Mouse (Mus musculus) heart, embryonic 15.5 days (tissue): ENCODE results near the gene Kcnk18. TPM values are rescaled to one million over a fixed set of nuclear protein-coding genes. Genes with fewer than 3 reads are reported as not detected.
A peak's percentile ranks its signal among the peaks of the same experiment; 100 is the strongest.

Source experiments
- ATAC-seq: fragments of 200-750 bp; cut with Nextera tagmentation; replicated peaks from 2 replicates; pipeline ENCODE4 v1.8.0; 2017; ENCODE audit warnings: low read depth, moderate TSS enrichment; ENCODE audit not compliant: insufficient number of reproducible peaks, insufficient read depth, low FRiP score
- H3K27ac ChIP-seq: fragments of 300-500 bp; sonication (generic); 2 replicates; pipeline ENCODE4 v1.5.1; 2015; ENCODE audit warnings: mild to moderate bottlenecking, inconsistent platforms
- H3K27me3 ChIP-seq: fragments of 300-500 bp; sonication (generic); 2 replicates; pipeline ENCODE4 v1.6.1; 2015; ENCODE audit warnings: inconsistent platforms
- H3K36me3 ChIP-seq: fragments of 300-500 bp; sonication (generic); 2 replicates; pipeline ENCODE4 v1.6.1; 2015; ENCODE audit warnings: mild to moderate bottlenecking, inconsistent platforms
- H3K4me1 ChIP-seq: fragments of 300-500 bp; sonication (generic); replicated peaks from 2 replicates; pipeline ENCODE4 v1.6.1; 2015; ENCODE audit warnings: inconsistent platforms
- H3K4me2 ChIP-seq: fragments of 300-500 bp; sonication (generic); 2 replicates; pipeline ENCODE4 v1.6.1; 2015; ENCODE audit warnings: inconsistent platforms, mild to moderate bottlenecking, moderate library complexity
- H3K4me3 ChIP-seq: fragments of 300-500 bp; sonication (generic); 2 replicates; pipeline ENCODE4 v1.5.1; 2015; ENCODE audit warnings: mild to moderate bottlenecking, inconsistent platforms
- H3K9ac ChIP-seq: fragments of 300-500 bp; sonication (generic); 2 replicates; pipeline ENCODE4 v1.6.1; 2015; ENCODE audit warnings: mild to moderate bottlenecking, inconsistent platforms
- H3K9me3 ChIP-seq: fragments of 300-500 bp; sonication (generic); replicated peaks from 2 replicates; pipeline ENCODE4 v1.6.1; 2016; ENCODE audit warnings: inconsistent platforms
- WGBS: fragments of 180-500 bp; shearing (Covaris S2); methylation state at CpG from one replicate; pipeline ENCODE4 v1.1.7; 2015; ENCODE audit warnings: mixed read lengths; 5-methylcytosine and 5-hydroxymethylcytosine counted together
- polyA plus RNA-seq: library from polyadenylated mRNA; unstranded; fragments of >200 nt; fragmentation: Nextera tagmentation; extraction: Ambion mirVana; gene quantifications from 2 replicates; pipeline ENCODE4 v1.2.1, GENCODE M21; 2015

Gene Kcnk18
- polyA plus RNA-seq, 1 experiment from 2014 or later = not detected

DNA sequence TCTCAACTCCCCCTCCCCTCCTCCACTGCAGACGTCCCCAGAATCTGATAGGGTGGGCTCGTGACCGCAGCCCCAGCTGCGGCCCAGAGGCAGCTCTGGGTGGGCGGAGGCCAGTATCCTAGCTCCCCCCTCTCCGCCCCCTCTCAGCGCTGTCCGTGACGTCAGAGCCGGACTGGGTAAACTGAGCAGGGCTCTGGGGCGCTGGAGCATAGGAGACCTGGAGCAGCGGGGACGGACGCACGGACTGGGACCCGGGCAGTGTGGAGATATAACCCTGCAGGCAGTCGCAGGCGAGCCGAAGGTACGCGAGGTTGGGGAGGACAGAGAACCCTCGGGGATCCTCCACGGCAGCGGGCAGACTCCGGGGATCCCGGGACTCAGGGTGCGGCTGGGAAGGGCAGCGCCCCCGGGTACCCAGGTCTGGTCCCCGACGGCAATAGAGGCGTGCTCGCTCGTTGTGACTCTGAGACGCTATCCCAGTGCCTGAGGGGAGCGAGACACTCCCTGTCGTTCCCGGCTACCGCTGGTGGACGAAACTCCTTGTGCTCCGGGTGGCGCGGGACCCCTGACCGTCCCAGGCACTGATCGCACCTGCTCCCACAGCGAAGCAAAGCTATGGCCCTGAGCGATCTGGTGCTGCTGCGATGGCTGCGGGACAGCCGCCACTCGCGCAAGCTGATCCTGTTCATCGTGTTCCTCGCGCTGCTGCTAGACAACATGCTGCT, 41.9 kb downstream of the Kcnk18 start, which contains the start of gene Slc18a2:
Gene Slc18a2 (plus strand): TSS at position 179 of the 725 bp plus-strand sequence.
- Histone ChIP-seq H3K27me3 (peaks cover 29% of the 10 kb centered on the region), H3K27ac (no peak within 1 kb of the TSS), H3K4me1 (peaks cover 13% of the 10 kb centered on the region), H3K36me3 (no peaks in the 10 kb centered on the region), H3K4me3 (peak within 1 kb of the TSS; percentile 51), H3K9me3 (no peaks in the 10 kb centered on the region), H3K4me2 (peak within 1 kb of the TSS; percentile 84), H3K9ac (peak within 1 kb of the TSS; percentile 49)
- peak; percentile 68; the same call in 1 of the 2 replicates for ATAC-seq
- WGBS = under 1% methylated on average over 55 of the region's 55 CpGs

DNA sequence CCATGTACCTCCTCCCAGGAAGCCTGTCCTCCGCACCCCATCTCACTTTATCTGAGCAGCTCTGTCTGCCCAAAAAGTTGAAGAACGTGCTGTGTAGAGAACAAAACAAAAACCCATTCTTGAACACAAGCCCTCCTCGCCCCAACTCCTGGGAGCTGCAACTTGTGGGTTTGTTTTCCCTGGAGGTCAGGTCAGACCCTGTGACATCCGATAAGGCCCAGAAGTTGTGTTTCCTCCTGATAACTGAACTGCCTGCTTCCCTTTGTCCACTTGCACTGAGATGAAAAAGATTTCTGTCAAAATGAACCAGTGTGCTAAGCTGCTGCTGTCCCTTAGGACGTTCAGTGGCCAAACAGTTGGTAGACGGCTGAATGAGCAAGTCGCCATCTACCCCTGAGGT, 42.6 kb downstream of the Kcnk18 start:
- peaks cover 29% of the 10 kb centered on the region for H3K27me3 ChIP-seq
- no peaks in the 10 kb centered on the region for H3K9me3 ChIP-seq
- H3K36me3 ChIP-seq = no peaks in the 10 kb centered on the region
- no peak overlapping the region for H3K9ac ChIP-seq
- ATAC-seq = no peak
- H3K4me2 ChIP-seq = peak overlapping the region; percentile 84
- H3K4me3 ChIP-seq = peak overlapping the region; percentile 51
- 41% methylated on average over 7 of the region's 7 CpGs for WGBS
- no peak overlapping the region for H3K27ac ChIP-seq
- peaks cover 13% of the 10 kb centered on the region for H3K4me1 ChIP-seq

DNA sequence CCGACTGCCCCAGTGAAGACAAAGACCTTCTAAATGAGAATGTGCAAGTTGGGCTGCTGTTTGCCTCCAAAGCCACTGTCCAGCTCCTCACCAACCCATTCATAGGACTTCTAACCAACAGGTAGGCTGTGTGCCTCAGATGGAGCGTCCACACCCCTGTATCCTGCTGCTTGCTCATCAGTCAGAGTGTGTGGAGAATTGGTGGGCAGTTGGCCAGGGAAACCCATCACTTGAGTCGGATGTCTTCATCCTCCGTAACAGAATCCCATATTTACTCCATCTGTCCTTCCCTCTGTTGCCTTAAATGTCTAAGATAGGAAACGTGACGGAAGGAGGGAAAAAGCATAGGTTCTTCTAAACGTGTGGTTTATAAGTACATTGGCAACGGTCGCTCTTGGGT, 44.2 kb downstream of the Kcnk18 start:
- H3K4me2 ChIP-seq = no peak overlapping the region
- H3K9ac ChIP-seq = no peak overlapping the region
- no peaks in the 10 kb centered on the region for H3K36me3 ChIP-seq
- no peak overlapping the region for H3K4me3 ChIP-seq
- WGBS = 83% methylated on average over 9 of the region's 9 CpGs
- peaks cover 17% of the 10 kb centered on the region for H3K4me1 ChIP-seq
- ATAC-seq = no peak
- H3K9me3 ChIP-seq = no peaks in the 10 kb centered on the region
- H3K27me3 ChIP-seq = peaks cover 29% of the 10 kb centered on the region
- H3K27ac ChIP-seq = no peak overlapping the region

DNA sequence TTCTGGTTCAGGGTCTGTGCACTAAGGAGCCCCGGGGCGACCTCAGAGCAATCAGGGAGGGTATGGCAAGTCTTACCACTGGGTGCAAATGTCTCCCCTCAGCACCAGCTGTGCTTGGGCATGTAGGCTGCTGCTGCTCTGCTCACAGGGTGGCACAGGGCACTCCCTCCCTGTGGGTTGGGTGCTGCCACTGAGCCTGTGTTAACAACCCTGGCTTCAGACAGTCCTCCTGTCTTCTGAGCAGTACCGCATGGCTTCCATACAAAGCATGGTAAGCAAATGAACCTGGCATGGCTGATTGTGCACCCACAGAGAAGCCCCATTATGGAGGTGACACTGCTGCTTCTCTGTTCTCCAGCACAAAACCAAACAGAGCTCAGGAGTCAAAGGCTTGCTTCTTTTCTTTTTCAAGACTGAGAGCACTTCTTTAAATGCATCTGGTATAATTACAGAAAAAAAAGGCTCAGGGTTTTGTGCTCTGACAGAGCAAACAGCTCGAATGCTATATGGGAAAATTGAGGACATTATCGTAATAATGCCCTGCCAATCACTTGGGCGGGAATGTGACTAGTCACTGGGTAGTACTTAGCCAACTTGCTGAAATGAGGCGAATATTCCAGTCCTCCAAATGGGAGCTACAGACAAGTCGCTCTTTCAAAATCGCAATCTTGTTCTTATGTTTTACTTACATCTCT, 46.0 kb downstream of the Kcnk18 start:
- no peak overlapping the region for H3K27ac ChIP-seq
- no peaks in the 10 kb centered on the region for H3K36me3 ChIP-seq
- 81% methylated on average over 9 of the region's 9 CpGs for WGBS
- H3K4me3 ChIP-seq = no peak overlapping the region
- no peak overlapping the region for H3K9ac ChIP-seq
- ATAC-seq = no peak
- peaks cover 17% of the 10 kb centered on the region for H3K4me1 ChIP-seq
- no peaks in the 10 kb centered on the region for H3K9me3 ChIP-seq
- H3K4me2 ChIP-seq = no peak overlapping the region
- H3K27me3 ChIP-seq = peaks cover 29% of the 10 kb centered on the region

DNA sequence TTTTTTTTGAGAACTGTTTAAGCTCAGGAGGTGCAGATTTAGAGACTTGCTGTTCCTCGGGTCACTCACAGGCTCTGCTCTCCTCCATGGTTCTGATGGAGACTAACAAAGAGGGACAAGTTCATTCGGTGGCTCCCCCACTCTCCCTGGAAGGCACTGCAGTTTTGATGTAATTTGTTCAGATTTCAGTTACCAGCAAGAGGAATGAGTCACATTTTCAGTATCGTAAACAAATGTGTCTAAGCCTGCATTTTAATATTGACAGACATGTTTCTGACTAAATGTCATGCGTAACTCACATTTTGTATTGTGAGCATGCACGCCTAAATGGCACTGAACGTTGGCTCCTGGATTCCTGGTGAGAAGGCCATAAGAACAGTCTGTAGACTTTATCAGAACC, 46.9 kb downstream of the Kcnk18 start:
- H3K9me3 ChIP-seq = no peaks in the 10 kb centered on the region
- no peaks in the 10 kb centered on the region for H3K36me3 ChIP-seq
- no peak overlapping the region for H3K9ac ChIP-seq
- H3K4me3 ChIP-seq = no peak overlapping the region
- no peak overlapping the region for H3K4me2 ChIP-seq
- no peak overlapping the region for H3K27ac ChIP-seq
- peaks cover 22% of the 10 kb centered on the region for H3K27me3 ChIP-seq
- peaks cover 12% of the 10 kb centered on the region for H3K4me1 ChIP-seq
- 65% methylated on average over 6 of the region's 6 CpGs for WGBS
- no peak for ATAC-seq

DNA sequence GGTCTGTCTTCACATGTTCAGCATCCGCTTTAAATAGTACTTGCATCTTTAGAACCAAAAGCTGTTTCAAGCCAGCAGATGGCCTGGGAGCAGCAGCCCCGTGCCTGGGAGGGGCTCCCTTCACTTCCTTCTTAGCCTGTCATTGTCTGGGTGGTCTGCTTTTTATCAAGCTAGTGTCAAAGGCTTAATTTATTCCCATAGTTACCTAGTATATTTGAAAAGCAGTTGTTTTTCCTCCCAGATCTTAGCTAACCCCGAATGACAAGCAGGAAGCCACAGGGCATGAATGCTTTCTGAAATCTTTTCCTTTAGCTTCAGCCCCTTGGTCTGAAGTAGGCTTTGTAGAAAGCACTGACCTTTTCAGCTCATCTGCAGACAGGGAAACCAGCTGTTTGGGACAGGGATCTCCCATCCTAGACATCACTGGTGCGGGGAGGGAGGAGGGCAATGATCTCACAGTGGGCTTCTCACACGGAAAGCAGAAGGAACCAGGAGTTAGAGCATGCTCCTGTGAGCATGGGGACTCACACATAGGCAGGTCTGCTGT, 48.5 kb downstream of the Kcnk18 start:
- H3K4me2 ChIP-seq = no peak overlapping the region
- peak overlapping the region; percentile 24; the same call in 1 of the 2 replicates for H3K27ac ChIP-seq
- no peak; the same call in 1 of the 2 replicates for ATAC-seq
- no peak overlapping the region for H3K9ac ChIP-seq
- H3K4me3 ChIP-seq = no peak overlapping the region
- H3K4me1 ChIP-seq = peaks cover 4% of the 10 kb centered on the region
- H3K36me3 ChIP-seq = no peaks in the 10 kb centered on the region
- peaks cover 8% of the 10 kb centered on the region; the same call in 1 of the 2 replicates for H3K27me3 ChIP-seq
- H3K9me3 ChIP-seq = no peaks in the 10 kb centered on the region
- 11% methylated on average over 5 of the region's 5 CpGs for WGBS

DNA sequence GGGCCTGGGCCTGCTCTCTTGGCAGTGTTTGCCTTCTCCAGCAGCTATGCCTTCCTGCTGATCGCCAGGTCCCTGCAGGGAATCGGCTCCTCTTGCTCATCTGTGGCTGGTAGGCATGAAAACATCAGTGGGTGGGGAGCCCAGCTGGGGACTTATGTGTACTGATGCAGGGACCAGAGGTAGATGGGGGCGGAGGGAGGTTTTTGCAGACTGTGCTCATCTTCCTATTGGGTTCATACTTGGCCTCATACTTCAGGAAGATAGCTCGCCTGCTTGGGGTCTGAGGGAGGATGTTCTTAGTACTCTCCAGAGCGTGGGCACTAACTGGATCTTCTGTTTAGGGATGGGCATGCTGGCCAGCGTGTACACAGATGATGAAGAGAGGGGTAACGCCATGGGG, 54.2 kb downstream of the Kcnk18 start:
- no peak overlapping the region for H3K9ac ChIP-seq
- no peak overlapping the region for H3K27ac ChIP-seq
- H3K4me1 ChIP-seq = no peaks in the 10 kb centered on the region
- no peaks in the 10 kb centered on the region for H3K36me3 ChIP-seq
- no peaks in the 10 kb centered on the region for H3K27me3 ChIP-seq
- H3K4me2 ChIP-seq = no peak overlapping the region
- ATAC-seq = no peak
- 86% methylated on average over 7 of the region's 7 CpGs for WGBS
- no peaks in the 10 kb centered on the region for H3K9me3 ChIP-seq
- no peak overlapping the region for H3K4me3 ChIP-seq

DNA sequence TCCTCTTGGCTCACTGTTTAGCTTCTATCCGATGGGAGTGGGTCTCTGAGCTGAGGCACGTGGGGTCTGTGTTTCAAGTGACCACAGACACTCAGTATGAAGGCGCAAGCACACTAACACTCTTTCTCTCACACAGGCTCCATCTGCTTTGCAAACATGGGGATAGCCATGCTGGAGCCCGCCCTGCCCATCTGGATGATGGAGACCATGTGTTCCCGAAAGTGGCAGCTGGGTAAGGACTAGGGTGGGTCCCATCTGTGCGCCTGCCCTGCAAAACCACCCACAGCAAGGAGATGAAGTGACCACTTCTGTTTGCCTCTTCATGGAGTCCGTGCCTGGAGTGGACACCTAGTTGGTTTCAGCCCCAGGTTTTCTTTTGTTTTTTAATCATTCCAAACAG, 57.3 kb downstream of the Kcnk18 start:
- ATAC-seq = no peak
- Histone ChIP-seq H3K9ac (no peak overlapping the region), H3K27me3 (no peaks in the 10 kb centered on the region), H3K4me2 (no peak overlapping the region), H3K27ac (no peak overlapping the region), H3K4me3 (no peak overlapping the region), H3K9me3 (no peaks in the 10 kb centered on the region), H3K36me3 (no peaks in the 10 kb centered on the region), H3K4me1 (no peaks in the 10 kb centered on the region)
- WGBS = 80% methylated on average over 7 of the region's 7 CpGs

DNA sequence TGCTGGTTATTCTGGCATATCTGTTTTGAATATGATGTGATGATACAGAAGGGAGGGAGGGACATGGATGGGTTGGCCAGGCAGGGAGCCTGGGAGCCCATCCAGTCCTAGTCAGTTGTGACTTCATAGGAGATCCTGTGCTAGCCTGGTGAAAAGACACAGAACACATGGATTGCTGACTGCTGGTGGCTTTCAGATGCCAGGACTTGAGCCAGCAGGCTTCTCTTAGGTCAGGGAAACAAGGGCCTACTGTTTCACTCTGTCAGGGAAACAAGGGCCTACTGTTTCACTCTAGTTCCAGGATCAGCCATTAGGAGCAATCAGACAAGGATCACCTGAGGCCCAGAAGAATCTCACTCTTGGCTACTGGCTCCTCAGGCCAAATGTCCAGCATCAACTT, 61.8 kb downstream of the Kcnk18 start:
- H3K27ac ChIP-seq = no peak overlapping the region
- H3K4me1 ChIP-seq = no peaks in the 10 kb centered on the region
- H3K9ac ChIP-seq = no peak overlapping the region
- H3K36me3 ChIP-seq = no peaks in the 10 kb centered on the region
- H3K4me3 ChIP-seq = no peak overlapping the region
- H3K9me3 ChIP-seq = no peaks in the 10 kb centered on the region
- no peaks in the 10 kb centered on the region for H3K27me3 ChIP-seq
- ATAC-seq = no peak
- no peak overlapping the region for H3K4me2 ChIP-seq

DNA sequence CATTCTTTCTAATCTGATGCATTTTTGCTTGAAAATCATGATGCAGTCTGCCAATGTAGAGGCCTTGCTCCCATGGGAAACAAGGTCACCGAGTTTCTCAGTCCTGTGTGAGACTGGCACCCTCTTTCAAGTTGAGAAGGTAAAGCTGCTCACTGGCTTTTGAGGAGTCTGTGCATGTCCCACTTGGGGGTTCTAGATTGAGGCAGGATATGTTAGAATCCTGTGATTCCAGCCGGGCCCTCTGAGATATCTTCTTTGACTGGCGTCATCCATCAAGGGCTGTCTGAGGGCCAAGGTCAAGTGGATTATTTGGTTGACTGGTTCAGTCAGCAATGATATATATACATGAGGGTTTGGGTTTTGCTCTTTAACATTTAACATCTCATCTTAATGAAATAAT, 63.0 kb downstream of the Kcnk18 start:
- Histone ChIP-seq H3K27ac (no peak overlapping the region), H3K4me3 (no peak overlapping the region), H3K27me3 (no peaks in the 10 kb centered on the region), H3K9me3 (no peaks in the 10 kb centered on the region), H3K4me2 (no peak overlapping the region), H3K9ac (no peak overlapping the region), H3K4me1 (no peaks in the 10 kb centered on the region), H3K36me3 (no peaks in the 10 kb centered on the region)
- ATAC-seq = no peak
- WGBS = 75% methylated on average over 3 of the region's 3 CpGs
